Mouse (Mus musculus) liver, embryonic 14.5 days (tissue): ENCODE measurements at regions not wholly inside any gene's neighbourhood (a gene's known extent, or its start where the extent isn't known, plus 50 kb on each side); places are given as distances from the start of the nearest gene placed in this dataset.

ENCODE experiments used
- CTCF ChIP-seq: IDR thresholded peaks from 2 replicates; pipeline ENCODE4 v1.5.1; 2016; ENCODE audit warnings: antibody characterized with exemption, low read depth, control low read depth
- EP300 ChIP-seq: IDR thresholded peaks from 2 replicates; pipeline ENCODE4 v1.6.1; 2016; ENCODE audit warnings: antibody characterized with exemption, low read depth

DNA sequence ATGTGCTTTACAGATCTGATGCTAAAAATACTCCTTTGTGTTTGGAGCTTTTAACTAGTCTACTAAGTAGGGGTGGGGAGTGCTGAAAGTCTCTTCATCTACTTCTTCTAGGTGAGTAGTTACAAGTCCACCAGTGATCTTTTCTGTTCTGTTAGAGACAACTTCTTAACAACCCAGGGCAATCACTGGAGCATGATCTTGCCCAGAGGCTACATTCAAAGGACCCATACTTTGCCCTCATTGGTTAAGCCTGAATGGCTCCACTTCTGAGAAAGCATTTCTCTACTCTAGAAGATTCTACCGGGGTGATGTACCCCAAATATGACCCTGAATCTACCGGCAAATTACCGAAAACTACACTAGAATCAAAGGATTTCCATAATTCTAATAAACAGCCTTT lies 390.2 kb downstream of the Lpin1 start:
- TF ChIP-seq CTCF (no peak), EP300 (no peak)
